Mouse (Mus musculus) small intestine, adult 2 months (tissue): ENCODE results near the gene Plcxd3.

Experiments used
- CTCF ChIP-seq: fragments of 200-500 bp; IDR thresholded peaks from 2 replicates; pipeline ENCODE4 v1.5.1; 2012; ENCODE audit warnings: low read depth, mild to moderate bottlenecking, control low read depth, inconsistent platforms, low read length, moderate library complexity, mixed read lengths; ENCODE audit not compliant: insufficient replicate concordance, insufficient read length; ENCODE audit errors: extremely low read depth
- POLR2A ChIP-seq: fragments of 200-500 bp; IDR thresholded peaks from 2 replicates; pipeline ENCODE4 v1.6.1; 2012; ENCODE audit warnings: low read depth, mild to moderate bottlenecking, control low read depth, inconsistent platforms, low read length, moderate library complexity

GRCm38 (mm10) chr15:4533700-4534099, 158.4 kb downstream of the Plcxd3 start:
- TF ChIP-seq CTCF (no peak), POLR2A (no peak)
